Mouse (Mus musculus): Measurements from ENCODE around the gene Rad23b. TPM values are rescaled to one million over a fixed set of nuclear protein-coding genes. Genes with fewer than 3 reads are reported as not detected.
"Not testable (repeated sequence)": the region's sequence is repeated elsewhere in the genome, so short reads cannot be mapped to it uniquely, and the experiment has no call there.

Rad23b gene
- 10 to 100 TPM; 13.0 to 18.1 TPM for polyA plus RNA-seq (2017; shearing (Covaris generic))

GRCm38 (mm10) chr4:55349452-55350218, at the start of gene Rad23b:
Gene Rad23b, plus strand, starts transcription at chr4:55350043.
- ATAC-seq = peak; percentile 89

GRCm38 (mm10) chr4:55304121-55304520, 45.7 kb upstream of the Rad23b start:
- no peak for ATAC-seq

DNA sequence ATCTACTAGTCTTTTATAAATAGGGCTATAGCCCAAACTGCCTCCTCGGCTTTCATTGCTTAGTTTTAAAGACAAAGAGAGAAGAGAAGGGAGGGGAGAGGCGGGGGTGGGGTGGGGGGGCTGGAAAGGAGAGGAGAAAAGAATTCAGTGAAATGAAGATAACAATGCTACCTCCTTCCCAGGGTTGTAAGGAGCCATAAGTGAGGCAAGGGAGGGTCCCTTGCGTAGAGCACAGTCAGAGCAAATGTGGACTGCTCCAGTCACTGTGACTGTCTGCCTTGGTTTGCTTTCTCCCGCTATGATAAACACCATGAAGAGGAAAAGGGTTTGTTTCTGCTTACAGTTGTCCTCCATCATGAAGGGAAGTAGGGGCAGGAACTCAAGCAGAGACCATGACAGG, 43.2 kb upstream of the Rad23b start:
- ATAC-seq = no peak

DNA sequence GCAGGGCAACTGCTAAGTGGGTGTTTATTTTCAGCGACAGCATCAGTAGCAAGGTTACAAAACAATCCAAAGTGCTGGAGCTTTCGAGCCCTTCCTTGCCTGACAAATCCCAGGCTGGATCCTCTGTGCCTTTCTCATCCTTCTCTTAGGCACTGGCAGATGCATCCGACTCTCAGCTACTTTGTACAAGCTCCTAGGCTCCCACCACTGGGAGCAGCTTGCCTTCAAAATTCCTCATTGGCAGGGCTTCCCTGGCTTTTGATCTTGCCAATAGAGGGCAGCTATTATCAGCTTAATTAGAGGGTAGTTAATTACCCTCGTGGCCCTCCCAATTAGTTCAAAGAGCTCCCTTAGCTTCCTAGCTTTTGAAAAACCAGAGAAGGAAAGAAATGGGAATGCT, 33.1 kb upstream of the Rad23b start:
- ATAC-seq = no peak

GRCm38 (mm10) chr4:55318350-55318749, 31.5 kb upstream of the Rad23b start:
- not testable (repeated sequence) for ATAC-seq

DNA sequence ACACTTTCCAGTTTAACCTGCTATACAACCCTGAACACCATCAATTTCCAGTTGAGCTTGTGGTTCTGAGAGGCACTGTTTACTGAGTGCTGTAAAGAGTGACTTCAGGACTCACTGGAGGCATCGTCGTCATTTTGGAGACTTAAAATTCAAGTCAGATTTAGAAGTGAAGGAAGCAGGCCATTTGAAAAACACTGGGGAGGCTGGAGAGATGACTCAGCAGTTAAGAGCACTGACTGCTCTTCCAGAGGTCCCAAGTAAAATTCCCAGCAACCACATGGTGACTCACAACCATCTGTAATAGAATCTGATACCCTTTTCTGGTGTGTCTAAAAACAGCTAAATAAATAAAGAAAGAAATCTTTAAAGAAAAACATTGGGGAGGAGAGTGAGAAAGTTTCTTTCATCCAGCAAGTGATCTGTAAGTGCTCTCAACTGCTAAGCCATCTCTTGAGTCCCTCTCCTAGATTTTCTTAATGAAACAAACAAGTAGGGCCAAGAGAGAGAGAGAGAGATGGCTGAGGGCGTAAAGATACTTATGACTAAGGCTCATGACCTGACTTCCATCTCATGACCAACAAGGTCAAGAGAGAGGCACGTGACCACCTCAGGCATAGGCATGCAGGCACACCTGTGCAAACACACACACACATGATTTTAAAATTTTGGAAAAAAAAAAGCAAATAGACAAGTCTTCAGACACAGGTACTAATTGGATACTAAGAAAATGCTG, 23.9 kb upstream of the Rad23b start:
- no peak for ATAC-seq

- no peak for ATAC-seq
Observed at GRCm38 (mm10) chr4:55327508-55327907, 22.3 kb upstream of the Rad23b start.

GRCm38 (mm10) chr4:55328471-55328870, 21.4 kb upstream of the Rad23b start:
- no peak for ATAC-seq

DNA sequence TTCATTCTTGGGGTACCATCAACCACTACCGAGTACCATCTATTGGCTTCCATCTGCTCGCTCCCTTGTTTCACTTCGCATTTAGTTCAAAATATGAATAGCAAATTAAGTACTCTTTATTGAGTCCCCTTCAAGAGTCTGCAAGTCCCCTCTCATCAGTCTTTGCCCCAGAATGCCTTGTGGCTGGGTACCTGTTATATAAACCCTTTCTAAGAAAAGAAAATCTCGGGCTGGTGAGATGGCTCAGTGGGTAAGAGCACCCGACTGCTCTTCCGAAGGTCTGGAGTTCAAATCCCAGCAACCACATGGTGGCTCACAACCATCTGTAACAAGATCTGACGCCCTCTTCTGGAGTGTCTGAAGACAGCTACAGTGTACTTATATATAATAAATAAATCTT, 20.9 kb upstream of the Rad23b start:
- not testable (repeated sequence) for ATAC-seq

DNA sequence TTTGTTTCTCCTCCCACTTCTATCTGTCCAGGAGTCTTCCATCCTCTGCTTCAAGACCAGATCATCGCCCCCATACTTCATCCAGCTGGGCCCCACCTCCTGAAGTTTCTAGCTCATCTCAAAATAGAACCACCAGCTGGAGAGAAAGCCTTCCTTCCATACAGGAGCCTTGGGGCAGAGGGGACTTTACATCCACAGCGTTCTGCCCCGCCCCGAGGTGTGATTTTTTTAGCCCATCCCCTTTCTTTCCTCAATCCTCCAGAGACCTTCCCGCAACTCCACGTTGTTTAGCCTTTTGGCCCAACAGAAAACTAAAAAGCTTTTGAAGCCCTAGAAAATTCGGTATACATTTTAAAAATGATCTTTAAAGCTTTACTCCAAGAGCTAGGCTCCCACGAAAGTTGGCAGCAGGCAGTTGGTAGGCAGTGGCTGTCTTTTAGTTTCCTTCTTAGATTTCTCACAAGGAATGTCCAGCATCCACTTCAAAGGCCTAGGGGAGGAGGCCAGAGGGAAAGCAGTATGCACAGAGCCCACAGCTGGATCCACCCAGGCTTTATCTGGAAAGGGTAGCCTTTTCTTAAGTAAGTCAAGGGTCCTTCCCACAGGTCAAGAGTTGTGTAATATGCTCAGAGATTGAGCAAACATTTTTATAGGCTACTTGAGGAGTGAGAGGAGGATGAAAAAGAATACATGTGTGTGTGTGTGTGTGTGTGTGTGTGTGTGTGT, 20.1 kb upstream of the Rad23b start:
- no peak for ATAC-seq

- ATAC-seq = no peak
Observed at GRCm38 (mm10) chr4:55335030-55335770, 14.6 kb upstream of the Rad23b start.

- no peak for ATAC-seq
Observed at GRCm38 (mm10) chr4:55338905-55339304, 10.9 kb upstream of the Rad23b start.

DNA sequence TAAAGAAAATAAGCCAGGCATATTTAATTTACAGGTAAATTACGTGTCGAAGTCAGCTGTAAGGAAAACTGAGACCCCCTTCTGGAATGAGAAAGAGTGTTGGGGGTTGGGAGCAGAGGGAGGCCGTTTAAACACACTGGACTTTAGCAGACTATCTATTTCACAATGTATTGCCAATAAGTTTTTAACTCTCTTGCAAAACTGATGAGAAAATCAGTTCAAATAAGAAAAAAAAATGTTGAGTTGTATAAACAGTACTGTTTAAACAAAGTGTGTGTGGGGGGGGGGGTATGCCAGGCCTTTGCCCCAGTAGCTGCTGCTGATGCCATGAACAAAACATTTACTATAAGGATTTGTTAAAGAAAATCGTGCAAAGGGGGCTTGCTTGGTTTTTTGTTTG, 10.5 kb upstream of the Rad23b start:
- no peak for ATAC-seq

GRCm38 (mm10) chr4:55341797-55342196, 8.0 kb upstream of the Rad23b start:
- no peak for ATAC-seq

GRCm38 (mm10) chr4:55342602-55343001, 7.2 kb upstream of the Rad23b start:
- peak; percentile 80 for ATAC-seq

DNA sequence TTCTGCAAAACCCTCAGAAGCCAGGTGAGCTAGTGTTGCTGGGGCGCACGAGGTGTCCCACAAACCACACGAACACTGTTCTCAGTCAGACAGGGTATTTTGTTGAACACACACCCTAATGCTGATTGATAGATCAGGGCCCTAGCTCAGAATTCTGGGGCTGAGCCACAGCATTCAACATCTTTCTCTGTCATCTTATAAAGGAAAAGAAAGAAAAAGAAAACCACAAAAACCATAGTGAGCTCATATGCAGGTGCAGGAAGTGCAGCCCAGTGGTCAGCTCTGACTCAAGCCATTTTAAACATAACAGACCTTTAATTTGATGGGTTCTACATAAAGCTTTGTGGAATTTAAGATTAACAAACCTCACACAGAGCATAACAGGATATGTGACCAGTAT, 6.6 kb upstream of the Rad23b start:
- peak; percentile 67 for ATAC-seq

GRCm38 (mm10) chr4:55348759-55349451, 938 bp upstream of the Rad23b start:
- ATAC-seq = no peak

DNA sequence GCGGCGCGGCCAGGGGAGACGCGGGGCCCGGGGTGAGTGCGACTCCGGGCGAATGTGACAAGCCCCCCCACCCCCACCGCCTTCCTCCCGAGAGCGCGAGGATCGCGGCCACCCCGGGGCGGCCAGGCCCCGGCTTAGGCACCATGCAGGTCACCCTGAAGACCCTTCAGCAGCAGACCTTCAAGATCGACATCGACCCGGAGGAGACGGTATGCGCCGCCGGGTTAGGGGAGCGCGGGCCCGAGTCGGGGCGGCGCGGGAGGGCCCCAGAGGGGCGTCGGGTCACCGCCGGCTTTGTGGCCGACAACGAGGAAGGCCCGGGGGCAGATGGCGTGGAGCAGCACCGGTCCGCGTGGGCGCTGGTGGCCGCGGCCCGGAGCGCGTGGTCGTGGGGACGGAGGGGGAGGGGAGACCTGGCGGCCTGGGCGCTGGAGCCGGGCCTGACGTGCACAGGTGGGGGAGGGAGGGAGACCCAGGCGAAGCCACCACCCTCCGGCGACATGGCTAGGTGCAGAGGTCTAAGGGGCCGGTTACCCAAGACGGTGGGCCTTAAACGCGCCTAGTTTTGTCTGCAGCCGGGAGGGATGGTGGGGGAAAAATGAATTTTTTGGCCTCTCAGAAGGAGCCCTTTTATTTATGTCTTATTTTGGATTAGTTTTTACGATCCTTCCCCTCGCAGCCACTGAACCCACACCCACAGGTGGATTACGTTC, 532 bp downstream of the Rad23b start:
- peak; percentile 9 for ATAC-seq

DNA sequence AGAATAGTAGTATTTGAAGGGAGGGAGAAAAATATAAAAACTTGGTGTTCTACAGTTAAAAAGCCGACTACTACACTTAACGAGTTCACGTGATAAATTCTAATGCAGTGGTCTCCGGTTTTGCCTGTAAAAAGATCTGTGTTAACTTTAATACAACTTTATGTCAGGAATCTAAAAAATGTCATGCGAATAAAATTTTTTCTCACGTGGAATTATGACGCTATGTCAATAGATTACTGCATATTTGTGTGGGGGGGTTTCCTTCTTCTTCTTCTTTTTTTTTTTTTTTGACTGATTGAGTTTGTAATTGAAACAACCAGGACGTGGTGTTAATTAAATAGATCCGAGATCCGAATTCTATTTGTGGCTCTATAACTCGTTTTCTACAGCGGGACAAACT, 1.2 kb downstream of the Rad23b start:
- ATAC-seq = no peak

- no peak for ATAC-seq
Observed at GRCm38 (mm10) chr4:55351860-55352259, 2.0 kb downstream of the Rad23b start.

GRCm38 (mm10) chr4:55354038-55354437, 4.2 kb downstream of the Rad23b start:
- ATAC-seq = no peak

Measured in CD4-positive, CD25-positive, alpha-beta regulatory T cell, adult 4 months (primary cell).